Mouse (Mus musculus) right cerebral cortex, postnatal 10 days (tissue): ENCODE data around the gene Isx.

Experiments used
- DNase-seq, 2 experiments: peaks; one replicate each; pipeline ENCODE4 v3.0.0; 2021; ENCODE audit warnings: low spot score in 2 of 2

Gene Isx

GRCm38 (mm10) chr8:74899796-74900195 is 26.8 kb downstream of the Isx start:
- peak; percentile 54 to 80 for DNase-seq

GRCm38 (mm10) chr8:74901765-74902164 is 28.8 kb downstream of the Isx start:
- DNase-seq: no peak

- no peak for DNase-seq
Measured at GRCm38 (mm10) chr8:74903054-74903842, 30.3 kb downstream of the Isx start.

GRCm38 (mm10) chr8:74906333-74906732 is 33.4 kb downstream of the Isx start:
- peak; percentile 35 to 36 for DNase-seq

- no peak for DNase-seq
Measured at GRCm38 (mm10) chr8:74910708-74911107, 37.7 kb downstream of the Isx start.

- no peak for DNase-seq
Measured at GRCm38 (mm10) chr8:74920691-74921421, 47.9 kb downstream of the Isx start.

- peak; percentile 46 to 52 for DNase-seq
Measured at GRCm38 (mm10) chr8:74921882-74922518, 49.0 kb downstream of the Isx start.

GRCm38 (mm10) chr8:74927940-74928339 is 55.0 kb downstream of the Isx start:
- no peak for DNase-seq

GRCm38 (mm10) chr8:74930731-74931130 is 57.8 kb downstream of the Isx start:
- DNase-seq: peak in 1 of 2 experiments; percentile 30

- DNase-seq: peak; percentile 55 to 73
Measured at GRCm38 (mm10) chr8:74935308-74935707, 62.3 kb downstream of the Isx start.

- DNase-seq: no peak
Measured at GRCm38 (mm10) chr8:74936656-74937055, 63.7 kb downstream of the Isx start.

GRCm38 (mm10) chr8:74942056-74942455 is 69.1 kb downstream of the Isx start:
- no peak for DNase-seq
